Mouse (Mus musculus) C2C12 (cell line): ENCODE data around the gene Atp6v1b1. TPM values are rescaled to one million over a fixed set of nuclear protein-coding genes. Genes with fewer than 3 reads are reported as not detected.
A peak's percentile ranks its signal among the peaks of the same experiment; 100 is the strongest.

Experiments used
- H3K27me3 ChIP-seq: one replicate; pipeline ENCODE4 v1.6.1; 2011; ENCODE audit not compliant: control insufficient read depth, insufficient read depth, insufficient read length
- H3K36me3 ChIP-seq: one replicate; pipeline ENCODE4 v1.6.1; 2011; ENCODE audit not compliant: control insufficient read depth, insufficient read depth
- H3K4me3 ChIP-seq: one replicate; pipeline ENCODE4 v1.5.1; 2011; ENCODE audit warnings: mild to moderate bottlenecking, control low read depth; ENCODE audit not compliant: poor library complexity, insufficient read depth, severe bottlenecking
- H3K79me2 ChIP-seq: one replicate; pipeline ENCODE4 v1.6.1; 2011; ENCODE audit not compliant: control insufficient read depth, insufficient read depth
- H3K79me3 ChIP-seq: one replicate; pipeline ENCODE4 v1.6.1; 2011; ENCODE audit warnings: low read depth, control low read depth
- H3ac ChIP-seq: one replicate; pipeline ENCODE3; 2011; ENCODE audit warnings: low read depth; ENCODE audit not compliant: control insufficient read depth, insufficient read length
- CEBPB ChIP-seq: IDR thresholded peaks from one replicate; pipeline ENCODE4 v1.6.1; 2011; ENCODE audit warnings: low read depth, mild to moderate bottlenecking, control low read depth, moderate library complexity
- CTCF ChIP-seq: IDR thresholded peaks from one replicate; pipeline ENCODE4 v1.5.1; 2011; ENCODE audit not compliant: control insufficient read depth, insufficient read depth, insufficient read length
- FOSL1 ChIP-seq: IDR thresholded peaks from one replicate; pipeline ENCODE4 v1.8.0; 2011; ENCODE audit warnings: mild to moderate bottlenecking, low read length; ENCODE audit not compliant: poor library complexity, insufficient read depth, severe bottlenecking
- MAX ChIP-seq: IDR thresholded peaks from one replicate; pipeline ENCODE4 v1.6.1; 2011; ENCODE audit warnings: mild to moderate bottlenecking, control low read depth
- MYOD1 ChIP-seq: IDR thresholded peaks from one replicate; pipeline ENCODE4 v1.6.1; 2011; ENCODE audit warnings: low read depth; ENCODE audit not compliant: control insufficient read depth, insufficient read length
- MYOG ChIP-seq: IDR thresholded peaks from one replicate; pipeline ENCODE4 v1.6.1; 2011; ENCODE audit not compliant: control insufficient read depth, insufficient read length; ENCODE audit errors: extremely low read depth
- USF1 ChIP-seq: IDR thresholded peaks from one replicate; pipeline ENCODE4 v1.6.1; 2011; ENCODE audit warnings: low read depth, mild to moderate bottlenecking, control low read depth, moderate library complexity
- polyA plus RNA-seq: library from polyadenylated mRNA; unstranded; fragments of >200 nt; fragmentation: generic; extraction: Trizol; gene quantifications from one replicate; pipeline ENCODE4 v1.2.1, GENCODE M21; 2012; ENCODE audit warnings: missing spikeins

Atp6v1b1 gene
- polyA plus RNA-seq, 1 experiment: not detected

GRCm38 (mm10) chr6:83762344-83762743 lies 19.6 kb downstream of the Atp6v1b1 start, which contains the start of gene Ankrd53:
Ankrd53 (plus strand) TSS chr6:83762644.
- peaks cover 10% of the 10 kb centered on the region for H3K27me3 ChIP-seq
- no peak within 1 kb of the TSS for H3ac ChIP-seq
- no peaks in the 10 kb centered on the region for H3K36me3 ChIP-seq
- H3K79me2 ChIP-seq: no peaks in the 10 kb centered on the region
- H3K79me3 ChIP-seq: no peaks in the 10 kb centered on the region
- H3K4me3 ChIP-seq: no peak within 1 kb of the TSS
- no peak for TF ChIP-seq FOSL1
- no peak for TF ChIP-seq MAX
- TF ChIP-seq MYOG: no peak
- TF ChIP-seq CEBPB: no peak
- no peak for TF ChIP-seq CTCF
- TF ChIP-seq MYOD1: no peak
- TF ChIP-seq USF1: no peak

GRCm38 (mm10) chr6:83762880-83763431 lies 20.2 kb downstream of the Atp6v1b1 start:
- Histone ChIP-seq H3ac (no peak overlapping the region), H3K79me3 (no peaks in the 10 kb centered on the region), H3K36me3 (no peaks in the 10 kb centered on the region), H3K79me2 (no peaks in the 10 kb centered on the region), H3K27me3 (peaks cover 4% of the 10 kb centered on the region), H3K4me3 (no peak overlapping the region)
- no peak for TF ChIP-seq CEBPB
- TF ChIP-seq MYOG: no peak
- TF ChIP-seq USF1: no peak
- TF ChIP-seq MAX: no peak
- TF ChIP-seq MYOD1: no peak
- no peak for TF ChIP-seq CTCF
- no peak for TF ChIP-seq FOSL1

- no peak for TF ChIP-seq MAX
- no peak for TF ChIP-seq MYOD1
- no peak for TF ChIP-seq MYOG
- no peak for TF ChIP-seq CTCF
- TF ChIP-seq USF1: no peak
- no peak for TF ChIP-seq CEBPB
- no peak for TF ChIP-seq FOSL1
- Histone ChIP-seq H3K79me2 (no peaks in the 10 kb centered on the region), H3ac (no peak overlapping the region), H3K79me3 (no peaks in the 10 kb centered on the region), H3K27me3 (no peaks in the 10 kb centered on the region), H3K4me3 (no peak overlapping the region), H3K36me3 (peaks cover 8% of the 10 kb centered on the region)
Measured at GRCm38 (mm10) chr6:83766982-83767381, 24.2 kb downstream of the Atp6v1b1 start.

GRCm38 (mm10) chr6:83768485-83768884 lies 25.7 kb downstream of the Atp6v1b1 start:
- H3K36me3 ChIP-seq: peaks cover 20% of the 10 kb centered on the region
- TF ChIP-seq FOSL1: no peak
- TF ChIP-seq MYOD1: no peak
- no peak for TF ChIP-seq CTCF
- TF ChIP-seq USF1: no peak
- TF ChIP-seq MYOG: no peak
- TF ChIP-seq CEBPB: no peak
- no peak for TF ChIP-seq MAX
- no peaks in the 10 kb centered on the region for H3K79me3 ChIP-seq
- H3K27me3 ChIP-seq: no peaks in the 10 kb centered on the region
- peaks cover 9% of the 10 kb centered on the region for H3K79me2 ChIP-seq
- H3K4me3 ChIP-seq: no peak overlapping the region
- no peak overlapping the region for H3ac ChIP-seq

GRCm38 (mm10) chr6:83774126-83774525 lies 31.3 kb downstream of the Atp6v1b1 start:
- TF ChIP-seq MYOD1 (no peak), MAX (no peak), USF1 (no peak), FOSL1 (no peak), CEBPB (no peak), CTCF (no peak), MYOG (no peak)
- Histone ChIP-seq H3K36me3 (peaks cover 18% of the 10 kb centered on the region), H3K79me2 (peaks cover 29% of the 10 kb centered on the region), H3ac (no peak overlapping the region), H3K4me3 (peak overlapping the region; percentile 96), H3K79me3 (peaks cover 11% of the 10 kb centered on the region), H3K27me3 (no peaks in the 10 kb centered on the region)

GRCm38 (mm10) chr6:83774781-83775563 lies 32.2 kb downstream of the Atp6v1b1 start:
- Histone ChIP-seq H3K79me3 (peaks cover 11% of the 10 kb centered on the region), H3ac (peak overlapping the region; percentile 95), H3K36me3 (peaks cover 13% of the 10 kb centered on the region), H3K4me3 (peak overlapping the region; percentile 96), H3K27me3 (no peaks in the 10 kb centered on the region), H3K79me2 (peaks cover 29% of the 10 kb centered on the region)
- TF ChIP-seq CTCF (no peak), MYOD1 (no peak)
